Mouse (Mus musculus) G1E (cell line): ENCODE measurements around the gene Tex29. TPM values are rescaled to one million over a fixed set of nuclear protein-coding genes. Genes with fewer than 3 reads are reported as not detected.

Experiments used
- ATAC-seq: 2 replicates; pipeline ENCODE4 v1.8.0; 2016; ENCODE audit warnings: mild to moderate bottlenecking; ENCODE audit not compliant: insufficient number of reproducible peaks, poor library complexity, low FRiP score, severe bottlenecking; ENCODE audit errors: extremely low read depth
- DNase-seq: peaks from one replicate; pipeline ENCODE4 v3.0.0; 2012; ENCODE audit warnings: low spot score
- H3K27me3 ChIP-seq: 2 replicates; pipeline ENCODE4 v1.6.1; 2012; ENCODE audit warnings: mild to moderate bottlenecking, low read length, inconsistent platforms; ENCODE audit not compliant: insufficient read depth
- H3K36me3 ChIP-seq: replicated peaks from 2 replicates; pipeline ENCODE3; 2012; ENCODE audit warnings: mild to moderate bottlenecking, inconsistent platforms
- H3K4me1 ChIP-seq: 2 replicates; pipeline ENCODE4 v1.6.1; 2012; ENCODE audit warnings: low read depth, low read length, inconsistent platforms, mixed read lengths; ENCODE audit not compliant: insufficient read depth
- H3K4me3 ChIP-seq: 2 replicates; pipeline ENCODE4 v1.5.1; 2012; ENCODE audit warnings: low read depth, mild to moderate bottlenecking, inconsistent platforms, low read length, moderate library complexity, mixed read lengths
- H3K9me3 ChIP-seq: replicated peaks from 2 replicates; pipeline ENCODE4 v1.6.1; 2012; ENCODE audit warnings: inconsistent platforms
- CTCF ChIP-seq: IDR thresholded peaks from 2 replicates; pipeline ENCODE4 v1.5.1; 2012; ENCODE audit warnings: low read depth, low read length, inconsistent platforms, mixed read lengths
- GATA1 ChIP-seq: IDR thresholded peaks from 2 replicates; pipeline ENCODE4 v1.6.1; 2012; ENCODE audit warnings: borderline replicate concordance, low read length, inconsistent platforms, mixed read lengths
- GATA2 ChIP-seq: IDR thresholded peaks from 2 replicates; pipeline ENCODE4 v1.6.1; 2012; ENCODE audit warnings: low read depth, low read length, inconsistent platforms, borderline replicate concordance
- POLR2AphosphoS5 ChIP-seq: IDR thresholded peaks from 2 replicates; pipeline ENCODE4 v1.6.1; 2012; ENCODE audit warnings: low read depth, low read length, inconsistent platforms; ENCODE audit not compliant: insufficient replicate concordance
- TAL1 ChIP-seq: conservative IDR thresholded peaks from 2 replicates; pipeline ENCODE4 v1.6.1; 2012; ENCODE audit warnings: low read depth, low read length, inconsistent platforms, mixed read lengths
- polyA plus RNA-seq: library from polyadenylated mRNA; stranded (reverse); fragments of >175 nt; gene quantifications from 2 replicates; pipeline ENCODE4 v1.2.3, GENCODE M21; 2012
- total RNA-seq, 2 experiments: library from RNA; stranded (forward) in 1 of 2; stranded (reverse) in 1 of 2; fragments of 200-1000 nt in 1 of 2; fragments of >200 nt in 1 of 2; fragmentation: Nextera tagmentation in 1 of 2; gene quantifications; 2 replicates each; pipeline ENCODE4 v1.2.3; 2014 to 2017

Gene Tex29
- total and polyA plus RNA-seq, 3 experiments = 0.13 TPM; not detected in 2

DNA sequence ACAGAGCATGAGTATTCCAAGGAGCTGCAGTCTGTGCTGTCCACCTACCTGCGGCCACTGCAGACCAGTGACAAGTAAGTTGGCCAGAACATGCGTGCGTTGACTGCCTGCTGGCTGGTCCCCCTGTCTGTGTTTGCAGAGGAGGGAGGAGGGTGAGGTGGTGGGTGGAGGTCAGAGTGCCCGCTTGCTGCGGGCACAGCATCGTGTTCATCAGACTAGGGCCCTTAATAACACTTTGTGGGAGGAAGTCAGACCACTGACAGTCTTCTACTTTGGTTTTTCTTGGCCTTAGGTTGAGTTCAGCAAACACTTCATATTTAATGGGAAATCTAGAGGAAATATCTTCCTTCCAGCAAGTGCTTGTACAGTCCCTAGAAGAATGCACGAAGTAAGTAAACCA is 39.8 kb upstream of the Tex29 start:
- TF ChIP-seq CTCF (no peak), POLR2AphosphoS5 (no peak), GATA1 (no peak), GATA2 (no peak), TAL1 (no peak)
- DNase-seq = no peak
- H3K36me3 ChIP-seq = peaks cover 92% of the 10 kb centered on the region

DNA sequence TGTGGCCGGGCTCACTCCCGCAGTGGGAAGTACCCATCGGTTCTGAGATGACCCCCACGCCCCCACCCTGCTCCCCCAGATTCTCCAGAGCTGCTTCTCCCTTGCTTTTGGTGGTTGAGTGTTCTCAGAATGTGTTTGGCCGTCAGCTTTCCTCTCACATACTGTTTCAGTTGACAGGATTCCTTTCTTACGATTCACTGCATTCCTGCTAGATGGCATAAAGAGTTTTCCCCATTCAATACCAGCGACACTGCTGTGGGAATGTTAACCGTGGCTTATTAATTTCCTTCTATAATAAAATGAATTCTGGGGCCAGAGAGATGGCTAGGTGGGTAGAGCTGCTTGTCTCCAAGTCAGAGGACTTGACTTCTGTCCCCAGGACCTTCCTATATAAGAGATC is 38.7 kb upstream of the Tex29 start:
- ATAC-seq = no peak
- H3K4me1 ChIP-seq = no peaks in the 10 kb centered on the region
- H3K27me3 ChIP-seq = no peaks in the 10 kb centered on the region
- no peaks in the 10 kb centered on the region for H3K9me3 ChIP-seq
- no peak overlapping the region for H3K4me3 ChIP-seq
- no peak for TF ChIP-seq POLR2AphosphoS5
- TF ChIP-seq CTCF = no peak
- TF ChIP-seq TAL1 = no peak
- no peak for TF ChIP-seq GATA1
- TF ChIP-seq GATA2 = no peak
- H3K36me3 ChIP-seq = peaks cover 95% of the 10 kb centered on the region
- DNase-seq = no peak

More for the DNA sequence above, 39.8 kb upstream of the Tex29 start:
- H3K4me1 ChIP-seq = no peaks in the 10 kb centered on the region
- H3K27me3 ChIP-seq = no peaks in the 10 kb centered on the region
- no peaks in the 10 kb centered on the region for H3K9me3 ChIP-seq
- no peak overlapping the region for H3K4me3 ChIP-seq
- ATAC-seq = no peak

DNA sequence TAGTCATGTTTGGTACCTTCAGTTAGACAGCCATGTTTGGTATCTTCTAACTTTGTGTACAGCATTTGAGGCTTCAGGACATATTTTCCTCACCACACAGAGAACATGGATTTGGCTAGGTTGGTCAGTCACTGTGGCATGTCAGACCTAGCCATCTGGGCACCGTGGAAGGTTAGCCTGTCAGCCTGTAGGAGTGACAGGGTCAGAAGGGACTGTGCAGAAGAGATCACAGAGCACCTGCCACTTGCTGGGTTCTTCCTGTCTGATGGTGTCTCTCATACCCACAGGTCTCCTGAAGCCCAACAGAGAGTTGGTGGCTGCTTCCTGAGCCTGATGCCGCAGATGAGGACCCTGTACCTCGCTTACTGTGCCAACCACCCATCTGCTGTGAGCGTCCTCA is 35.4 kb upstream of the Tex29 start:
- Histone ChIP-seq H3K36me3 (peaks cover 97% of the 10 kb centered on the region), H3K27me3 (no peaks in the 10 kb centered on the region), H3K4me1 (no peaks in the 10 kb centered on the region), H3K9me3 (no peaks in the 10 kb centered on the region), H3K4me3 (no peak overlapping the region)
- ATAC-seq (no peak), DNase-seq (no peak)
- TF ChIP-seq CTCF = no peak
- no peak for TF ChIP-seq POLR2AphosphoS5
- TF ChIP-seq GATA2 = no peak
- TF ChIP-seq TAL1 = no peak
- no peak for TF ChIP-seq GATA1

DNA sequence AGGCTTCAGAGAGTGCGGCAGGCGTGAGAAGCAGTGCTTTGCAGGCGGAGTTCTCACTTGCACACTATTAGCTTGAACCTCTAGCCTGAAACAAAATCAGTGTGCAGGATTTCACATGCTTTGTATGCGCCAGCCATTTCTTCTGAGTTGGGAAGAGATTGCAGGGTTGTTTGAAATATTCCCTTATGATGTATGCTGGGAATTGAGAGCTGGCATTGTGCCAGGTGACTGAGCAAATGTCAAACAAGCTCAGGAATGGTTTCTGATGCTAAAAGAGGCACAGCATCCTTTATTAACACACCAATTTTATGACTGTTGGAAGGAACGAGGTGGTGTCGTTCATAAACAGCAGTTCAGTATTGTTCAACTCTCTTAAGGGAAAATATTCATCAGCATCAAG is 34.0 kb upstream of the Tex29 start:
- no peak for ATAC-seq
- no peak for TF ChIP-seq GATA2
- no peak for TF ChIP-seq CTCF
- no peak for TF ChIP-seq GATA1
- TF ChIP-seq POLR2AphosphoS5 = no peak
- no peak for TF ChIP-seq TAL1
- no peak for DNase-seq
- Histone ChIP-seq H3K9me3 (no peaks in the 10 kb centered on the region), H3K27me3 (no peaks in the 10 kb centered on the region), H3K4me3 (no peak overlapping the region), H3K36me3 (peaks cover 99% of the 10 kb centered on the region), H3K4me1 (no peaks in the 10 kb centered on the region)

DNA sequence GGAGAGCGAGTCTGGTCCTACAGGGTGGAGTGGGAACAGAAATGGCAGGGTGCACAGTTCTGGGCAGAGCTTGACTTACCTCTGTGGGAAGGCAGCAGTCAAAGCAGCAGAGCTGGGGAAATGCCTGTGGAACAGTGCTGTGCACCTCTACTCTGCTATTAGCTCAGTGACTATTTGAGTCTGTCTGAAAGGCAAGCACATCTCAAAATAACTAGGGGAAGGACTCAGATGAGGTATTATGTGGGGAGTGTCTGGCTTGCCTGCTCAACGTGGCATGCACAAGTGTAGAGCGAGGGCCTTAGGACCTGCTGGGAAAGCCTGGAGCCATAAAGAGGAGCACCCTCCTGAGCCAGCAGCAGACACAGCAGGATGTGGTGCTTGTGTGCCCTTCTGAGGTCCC is 32.9 kb upstream of the Tex29 start:
- no peaks in the 10 kb centered on the region for H3K27me3 ChIP-seq
- ATAC-seq (no peak), DNase-seq (no peak)
- no peaks in the 10 kb centered on the region for H3K4me1 ChIP-seq
- H3K4me3 ChIP-seq = no peak overlapping the region
- H3K36me3 ChIP-seq = peaks cover 95% of the 10 kb centered on the region
- TF ChIP-seq POLR2AphosphoS5 = no peak
- no peak for TF ChIP-seq TAL1
- TF ChIP-seq GATA2 = no peak
- no peak for TF ChIP-seq GATA1
- no peaks in the 10 kb centered on the region for H3K9me3 ChIP-seq

DNA sequence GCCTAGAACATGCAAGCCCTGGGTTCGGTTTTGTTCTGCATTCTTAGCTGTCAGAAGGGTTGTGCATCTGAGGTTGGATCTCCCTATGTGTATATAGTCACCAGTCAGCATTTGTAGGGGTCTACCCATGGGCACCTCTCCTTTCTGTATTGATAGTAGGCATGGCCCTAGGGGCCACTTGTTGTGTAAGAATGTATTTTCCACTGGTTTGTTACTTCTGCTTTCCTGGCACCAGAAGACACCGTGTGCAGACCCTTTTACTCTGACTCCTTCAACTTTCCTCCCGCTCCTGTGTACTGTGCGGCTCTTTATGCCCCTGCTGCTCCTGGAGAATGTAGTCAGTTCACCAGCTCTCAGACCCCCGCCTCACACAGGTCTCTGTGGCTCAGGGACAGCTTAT is 32.2 kb upstream of the Tex29 start:
- no peaks in the 10 kb centered on the region for H3K4me1 ChIP-seq
- DNase-seq = no peak
- TF ChIP-seq GATA1 = no peak
- TF ChIP-seq POLR2AphosphoS5 = no peak
- no peak for TF ChIP-seq GATA2
- TF ChIP-seq TAL1 = no peak
- TF ChIP-seq CTCF = no peak
- peaks cover 95% of the 10 kb centered on the region for H3K36me3 ChIP-seq
- H3K4me3 ChIP-seq = no peak overlapping the region
- H3K27me3 ChIP-seq = no peaks in the 10 kb centered on the region
- ATAC-seq = no peak
- H3K9me3 ChIP-seq = no peaks in the 10 kb centered on the region
